14 mouse cellular contexts compared by ENCODE assay signal in the genomic region with DNA sequence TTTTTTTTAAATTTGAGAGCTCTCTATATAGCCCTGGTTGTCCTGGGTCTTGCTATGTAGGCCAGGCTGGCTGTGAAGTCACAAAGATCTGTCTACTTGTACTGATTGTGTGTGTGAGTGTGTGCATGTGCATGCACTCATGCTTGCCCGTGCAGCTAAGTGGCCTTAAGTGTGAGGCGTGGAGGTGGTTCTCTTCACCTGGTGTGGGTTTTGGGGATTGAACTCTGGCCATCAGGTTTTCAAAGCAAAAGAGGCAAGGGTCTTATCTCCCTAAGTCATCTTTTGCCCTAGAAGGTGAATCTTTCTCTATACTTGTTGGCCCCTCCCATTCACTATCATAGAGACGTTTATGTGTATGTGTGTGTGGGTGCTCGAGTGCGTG. TPM values are rescaled to one million over a fixed set of nuclear protein-coding genes. Genes with fewer than 3 reads are reported as not detected.
DNase-seq lines count a peak whose midpoint lies in the region; ATAC-seq and TF ChIP-seq lines count a peak whose summit lies in the region.
"Had no signal": no experiment of that assay in that cellular context is flagged by ENCODE, and none has a peak within 500 bp of the region (broad histone marks: within the 10 kb centered on the region; RNA-seq: fewer than 3 reads in every experiment).

No protein-coding gene starts in this region.

- no peak for TF ChIP-seq POLR2A in small intestine, adult 2 months (IDR thresholded peaks at IDR 0.05; ENCODE audit: low read depth, low read length)

- H3K9me3 ChIP-seq in forebrain, embryonic 11.5 days (ENCODE audit: control insufficient read depth, low read length): no peaks in the 10 kb centered on the region
- H3K9me3 ChIP-seq in forebrain, embryonic 14.5 days (replicated peaks; ENCODE audit: control insufficient read depth, low read length): no peaks in the 10 kb centered on the region
- no peaks in the 10 kb centered on the region for H3K9me3 ChIP-seq in limb, embryonic 15.5 days
- H3K9me3 ChIP-seq in limb, embryonic 10.5 days (replicated peaks): no peaks in the 10 kb centered on the region
- no peaks in the 10 kb centered on the region for H3K9me3 ChIP-seq in intestine, embryonic 15.5 days
- H3K9me3 ChIP-seq: embryonic facial prominence, embryonic 12.5 days; midbrain, embryonic 10.5 days had no signal

- WGBS in forebrain, embryonic 11.5 days: 83% methylated on average over 5 of the region's 5 CpGs
- WGBS in forebrain, embryonic 14.5 days: 80% methylated on average over 5 of the region's 5 CpGs
- 68% methylated on average over 5 of the region's 5 CpGs for WGBS in limb, embryonic 15.5 days
- WGBS in limb, embryonic 10.5 days: 80% methylated on average over 5 of the region's 5 CpGs
- WGBS in intestine, embryonic 15.5 days: 52% methylated on average over 5 of the region's 5 CpGs
- 24% methylated on average over 5 of the region's 5 CpGs for WGBS in small intestine, adult 2 months

- H3K4me1 ChIP-seq in forebrain, embryonic 11.5 days (replicated peaks; ENCODE audit: control insufficient read depth, insufficient read depth, low read length): no peaks in the 10 kb centered on the region
- no peaks in the 10 kb centered on the region for H3K4me1 ChIP-seq in forebrain, embryonic 14.5 days (ENCODE audit: control insufficient read depth, insufficient read depth, low read length)
- peaks cover 33% of the 10 kb centered on the region for H3K4me1 ChIP-seq in limb, embryonic 15.5 days
- peaks cover 24% of the 10 kb centered on the region for H3K4me1 ChIP-seq in limb, embryonic 10.5 days
- peaks cover 27% of the 10 kb centered on the region for H3K4me1 ChIP-seq in intestine, embryonic 15.5 days (replicated peaks)
- H3K4me1 ChIP-seq in small intestine, adult 2 months (ENCODE audit: control insufficient read depth, insufficient read depth, insufficient read length, low read length): peaks cover 33% of the 10 kb centered on the region

- no peak overlapping the region for H3K27ac ChIP-seq in forebrain, embryonic 11.5 days (ENCODE audit: low read depth, low read length)
- H3K27ac ChIP-seq in forebrain, embryonic 14.5 days (ENCODE audit: low read depth, low read length): no peak overlapping the region
- peak overlapping the region; percentile 48; the same call in 1 of the 2 replicates for H3K27ac ChIP-seq in limb, embryonic 15.5 days
- no peak overlapping the region for H3K27ac ChIP-seq in limb, embryonic 10.5 days
- H3K27ac ChIP-seq in intestine, embryonic 15.5 days: peak overlapping the region; percentile 68
- peak overlapping the region; percentile 50 for H3K27ac ChIP-seq in small intestine, adult 2 months (ENCODE audit: insufficient read depth, low read depth, low read length)
- H3K27ac ChIP-seq: embryonic facial prominence, embryonic 12.5 days; midbrain, embryonic 10.5 days had no signal

- no peak overlapping the region for H3K4me2 ChIP-seq in forebrain, embryonic 11.5 days (ENCODE audit: low read depth, low read length, severe bottlenecking)
- H3K4me2 ChIP-seq in forebrain, embryonic 14.5 days (ENCODE audit: low read length): no peak overlapping the region
- H3K4me2 ChIP-seq in limb, embryonic 15.5 days: no peak overlapping the region
- H3K4me2 ChIP-seq in intestine, embryonic 15.5 days (replicated peaks): peak overlapping the region; percentile 44; the same call in 1 of the 2 replicates
- H3K4me2 ChIP-seq: embryonic facial prominence, embryonic 12.5 days; heart, embryonic 11.5 days; lung, embryonic 14.5 days had no signal

- no peak overlapping the region for H3K9ac ChIP-seq in forebrain, embryonic 11.5 days (ENCODE audit: low read length)
- no peak overlapping the region for H3K9ac ChIP-seq in forebrain, embryonic 14.5 days (ENCODE audit: low read length)
- no peak overlapping the region for H3K9ac ChIP-seq in limb, embryonic 15.5 days
- no peak overlapping the region for H3K9ac ChIP-seq in intestine, embryonic 15.5 days
- H3K9ac ChIP-seq: embryonic facial prominence, embryonic 12.5 days; forebrain, postnatal 0 days; lung, embryonic 14.5 days had no signal

- TF ChIP-seq CTCF in small intestine, adult 2 months (IDR thresholded peaks at IDR 0.05; ENCODE audit: extremely low read depth, insufficient read length, insufficient replicate concordance, low read depth, low read length): no peak

- peaks cover 15% of the 10 kb centered on the region; the same call in 1 of the 2 replicates for H3K36me3 ChIP-seq in forebrain, embryonic 11.5 days (ENCODE audit: control insufficient read depth, insufficient read depth, low read length)
- peaks cover 33% of the 10 kb centered on the region for H3K36me3 ChIP-seq in forebrain, embryonic 14.5 days (ENCODE audit: control insufficient read depth, insufficient read depth, low read length)
- H3K36me3 ChIP-seq in limb, embryonic 15.5 days: peaks cover 33% of the 10 kb centered on the region
- peaks cover 41% of the 10 kb centered on the region for H3K36me3 ChIP-seq in limb, embryonic 10.5 days
- peaks cover 25% of the 10 kb centered on the region for H3K36me3 ChIP-seq in intestine, embryonic 15.5 days
- H3K36me3 ChIP-seq in small intestine, adult 2 months (ENCODE audit: control insufficient read depth, insufficient read depth, low read length): peaks cover 6% of the 10 kb centered on the region

- no peak for ATAC-seq in forebrain, embryonic 11.5 days (replicated peaks; ENCODE audit: low FRiP score)
- no peak for ATAC-seq in forebrain, embryonic 14.5 days
- ATAC-seq in limb, embryonic 15.5 days (ENCODE audit: insufficient number of reproducible peaks, low FRiP score, low TSS enrichment, low read depth): no peak
- ATAC-seq in intestine, embryonic 15.5 days: 0 out of 2 replicates have a peak, but pooled peaks have one; percentile 16
- ATAC-seq in inflammation-experienced regulatory T-cells, adult 6 months: no peak

- no peaks in the 10 kb centered on the region for H3K27me3 ChIP-seq in forebrain, embryonic 11.5 days (ENCODE audit: control insufficient read depth, insufficient read depth, low read length)
- H3K27me3 ChIP-seq in forebrain, embryonic 14.5 days (replicated peaks; ENCODE audit: control insufficient read depth, insufficient read depth, low read length): no peaks in the 10 kb centered on the region
- no peaks in the 10 kb centered on the region for H3K27me3 ChIP-seq in limb, embryonic 15.5 days
- H3K27me3 ChIP-seq in limb, embryonic 10.5 days (ENCODE audit: low read depth, poor library complexity, severe bottlenecking): no peaks in the 10 kb centered on the region
- no peaks in the 10 kb centered on the region for H3K27me3 ChIP-seq in intestine, embryonic 15.5 days (replicated peaks)
- no peaks in the 10 kb centered on the region for H3K27me3 ChIP-seq in small intestine, adult 2 months (ENCODE audit: control insufficient read depth, insufficient read depth, low read length)
- H3K27me3 ChIP-seq: embryonic facial prominence, embryonic 12.5 days had no signal

- H3K4me3 ChIP-seq in forebrain, embryonic 11.5 days (ENCODE audit: low read depth, low read length): no peak overlapping the region
- H3K4me3 ChIP-seq in forebrain, embryonic 14.5 days (ENCODE audit: low read depth, low read length): no peak overlapping the region
- H3K4me3 ChIP-seq in limb, embryonic 15.5 days: no peak overlapping the region
- no peak overlapping the region for H3K4me3 ChIP-seq in limb, embryonic 10.5 days
- no peak overlapping the region for H3K4me3 ChIP-seq in intestine, embryonic 15.5 days (replicated peaks)
- no peak overlapping the region for H3K4me3 ChIP-seq in small intestine, adult 2 months (ENCODE audit: low read depth, low read length)
- H3K4me3 ChIP-seq: embryonic facial prominence, embryonic 12.5 days; erythroblast, embryonic 14.5 days; midbrain, embryonic 10.5 days had no signal

- DNase-seq in forebrain, embryonic 11.5 days (ENCODE audit: low spot score): peak; percentile 50
- DNase-seq in forebrain, embryonic 14.5 days (ENCODE audit: low spot score): no peak
- DNase-seq in limb, embryonic 10.5 days (ENCODE audit: low spot score): no peak
- no peak for DNase-seq in left cerebral cortex, adult 8-10 months (ENCODE audit: low spot score in 2 of 2)

RNA-seq across cellular contexts. Expression of a gene that starts 17.1 kb away (rescaled TPM):
- polyA plus RNA-seq in forebrain, embryonic 11.5 days (2014; fragmentation: Nextera tagmentation; extraction: Ambion mirVana): 823 and 865 TPM in 2 replicates
- 712 and 729 TPM in 2 replicates for polyA plus RNA-seq in forebrain, embryonic 14.5 days (2014; fragmentation: Nextera tagmentation; extraction: Ambion mirVana)
- 513 and 518 TPM in 2 replicates for polyA plus RNA-seq in limb, embryonic 15.5 days (2015; fragmentation: Nextera tagmentation; extraction: Ambion mirVana)
- polyA plus RNA-seq in limb, embryonic 10.5 days (2016; fragmentation: Nextera tagmentation; extraction: Ambion mirVana): 820 and 832 TPM in 2 replicates
- polyA plus RNA-seq in intestine, embryonic 15.5 days (2015; fragmentation: Nextera tagmentation; extraction: Ambion mirVana): 485 and 544 TPM in 2 replicates
- polyA plus RNA-seq in small intestine, adult 2 months (2012; rRNA removed): 35.9 and 69.4 TPM in 2 replicates
- polyA plus RNA-seq in inflammation-experienced regulatory T-cells, adult 6 months (2017; shearing (Covaris generic)): 100 to 1,000 TPM; 296 to 519 (median 387) TPM
- 100 to 1,000 TPM; 101 to 142 (median 115) TPM for total RNA-seq in left cerebral cortex, adult 8-10 months (2022)

RNA-seq across cellular contexts. Expression of a gene that starts 41.3 kb away (rescaled TPM):
- 27.3 and 33.1 TPM in 2 replicates for polyA plus RNA-seq in forebrain, embryonic 11.5 days (2014; fragmentation: Nextera tagmentation; extraction: Ambion mirVana)
- polyA plus RNA-seq in forebrain, embryonic 14.5 days (2014; fragmentation: Nextera tagmentation; extraction: Ambion mirVana): 41.0 and 43.3 TPM in 2 replicates
- polyA plus RNA-seq in limb, embryonic 15.5 days (2015; fragmentation: Nextera tagmentation; extraction: Ambion mirVana): 233 and 345 TPM in 2 replicates
- polyA plus RNA-seq in limb, embryonic 10.5 days (2016; fragmentation: Nextera tagmentation; extraction: Ambion mirVana): 22.2 and 28.8 TPM in 2 replicates
- polyA plus RNA-seq in intestine, embryonic 15.5 days (2015; fragmentation: Nextera tagmentation; extraction: Ambion mirVana): 92.2 and 98.3 TPM in 2 replicates
- 85.1 and 293 TPM in 2 replicates for polyA plus RNA-seq in small intestine, adult 2 months (2012; rRNA removed)
- 10 to 100 TPM in 1 of 3 experiments, 1 to 10 TPM in 2; 1.7 to 57.4 (median 2.5) TPM for polyA plus RNA-seq in inflammation-experienced regulatory T-cells, adult 6 months (2017; shearing (Covaris generic))
- total RNA-seq in left cerebral cortex, adult 8-10 months (2022): 10 to 100 TPM; 18.9 to 27.0 (median 19.5) TPM

RNA-seq across cellular contexts. Expression of a gene that starts 41.7 kb away (rescaled TPM):
- 134 and 143 TPM in 2 replicates for polyA plus RNA-seq in forebrain, embryonic 11.5 days (2014; fragmentation: Nextera tagmentation; extraction: Ambion mirVana)
- 81.7 and 94.8 TPM in 2 replicates for polyA plus RNA-seq in forebrain, embryonic 14.5 days (2014; fragmentation: Nextera tagmentation; extraction: Ambion mirVana)
- polyA plus RNA-seq in limb, embryonic 15.5 days (2015; fragmentation: Nextera tagmentation; extraction: Ambion mirVana): 100 and 104 TPM in 2 replicates
- 116 and 131 TPM in 2 replicates for polyA plus RNA-seq in limb, embryonic 10.5 days (2016; fragmentation: Nextera tagmentation; extraction: Ambion mirVana)
- polyA plus RNA-seq in intestine, embryonic 15.5 days (2015; fragmentation: Nextera tagmentation; extraction: Ambion mirVana): 90.0 and 90.7 TPM in 2 replicates
- 35.5 and 105 TPM in 2 replicates for polyA plus RNA-seq in small intestine, adult 2 months (2012; rRNA removed)
- 100 to 1,000 TPM; 155 to 250 (median 235) TPM for polyA plus RNA-seq in inflammation-experienced regulatory T-cells, adult 6 months (2017; shearing (Covaris generic))
- 10 to 100 TPM; 46.7 to 54.7 (median 48.4) TPM for total RNA-seq in left cerebral cortex, adult 8-10 months (2022)

Comparison
In these comparisons a context has a peak if more than half of its experiments do, and no peak if none do; other contexts are left out.
1. H3K27ac ChIP-seq: peak in limb, embryonic 15.5 days (single experiment), intestine, embryonic 15.5 days (single experiment) and small intestine, adult 2 months (single experiment); none in forebrain, embryonic 11.5 days (single experiment), forebrain, embryonic 14.5 days (single experiment) and limb, embryonic 10.5 days (single experiment).